Mouse (Mus musculus) liver, adult (tissue): Measurements from ENCODE around the gene Pakap.

Experiments used
- GATA4 ChIP-seq: IDR thresholded peaks from 2 replicates; pipeline ENCODE4 v1.6.1; 2014; ENCODE audit warnings: mild to moderate bottlenecking, low read length; ENCODE audit not compliant: insufficient replicate concordance

Gene Pakap

GRCm38 (mm10) chr4:57942892-57943291 lies 374.9 kb downstream of the Pakap start:
- no peak for TF ChIP-seq GATA4
